Mouse (Mus musculus): ENCODE measurements around the gene Lrat. TPM values are rescaled to one million over a fixed set of nuclear protein-coding genes. Genes with fewer than 3 reads are reported as not detected.

Gene Lrat
- polyA plus RNA-seq, 1 experiment from 2014 or later, result not detected

- peaks cover 34% of the 10 kb centered on the region for H3K27me3 ChIP-seq
- ChIA-PET CTCF (no interaction called here), POLR2A (no interaction called here)
- no peak for ATAC-seq
- in situ Hi-C loops (cut with MboI; ENCODE audit: low pct_unique_long_range_greater_than_20kb), result no loop called here
- TF ChIP-seq CTCF (IDR thresholded peaks at IDR 0.05), result no peak
- DNase-seq (ENCODE audit: low read depth, low spot score), result no peak
These were observed 14.9 kb downstream of the Lrat start for GRCm38 (mm10) chr3:82888842-82889241.

- peak; percentile 73 for TF ChIP-seq CTCF (IDR thresholded peaks at IDR 0.05)
- ATAC-seq (no peak), DNase-seq (ENCODE audit: low read depth, low spot score) (no peak)
- ChIA-PET POLR2A (no interaction called here), CTCF (no interaction called here)
- H3K27me3 ChIP-seq, result peaks cover 54% of the 10 kb centered on the region
- in situ Hi-C loops (cut with MboI; ENCODE audit: low pct_unique_long_range_greater_than_20kb), result no loop called here
These were observed 26.5 kb downstream of the Lrat start for GRCm38 (mm10) chr3:82877258-82877657.

GRCm38 (mm10) chr3:82876372-82876739 lies 27.4 kb downstream of the Lrat start, which contains the start of gene Rbm46:
Gene Rbm46, minus strand, starts transcription at chr3:82876483.
- no peak for ATAC-seq
- CTCF ChIA-PET, result no interaction called here

GRCm38 (mm10) chr3:82875671-82876371 lies 28.0 kb downstream of the Lrat start:
- CTCF ChIA-PET, result no interaction called here
- DNase-seq (ENCODE audit: low read depth, low spot score) (no peak), ATAC-seq (no peak)
- POLR2A ChIA-PET, result no interaction called here
- no peak for TF ChIP-seq CTCF (IDR thresholded peaks at IDR 0.05)
- in situ Hi-C loops (cut with MboI; ENCODE audit: low pct_unique_long_range_greater_than_20kb), result no loop called here
- peaks cover 58% of the 10 kb centered on the region for H3K27me3 ChIP-seq

More at GRCm38 (mm10) chr3:82876372-82876739, 27.4 kb downstream of the Lrat start, which contains the start of gene Rbm46:
- H3K27me3 ChIP-seq, result peaks cover 60% of the 10 kb centered on the region
- POLR2A ChIA-PET, result no interaction called here
- in situ Hi-C loops (cut with MboI; ENCODE audit: low pct_unique_long_range_greater_than_20kb), result no loop called here
- TF ChIP-seq CTCF (IDR thresholded peaks at IDR 0.05), result no peak
- DNase-seq (ENCODE audit: low read depth, low spot score), result no peak

GRCm38 (mm10) chr3:82857414-82858077 lies 46.2 kb downstream of the Lrat start:
- DNase-seq (ENCODE audit: low read depth, low spot score) (no peak), ATAC-seq (no peak)
- peaks cover 39% of the 10 kb centered on the region for H3K27me3 ChIP-seq
- ChIA-PET POLR2A (no interaction called here), CTCF (interaction anchor here (1.2 to 5.4 kb wide), 8 partner anchors 9 to 496 kb away, joined by 3 to 20 read pairs (median 5); no protein-coding TSS in a partner anchor)
- TF ChIP-seq CTCF (IDR thresholded peaks at IDR 0.05), result peak; percentile 63
- in situ Hi-C loops (cut with MboI; ENCODE audit: low pct_unique_long_range_greater_than_20kb), result loop anchor here (5.0 kb wide), 1 partner anchor 490 kb away; no protein-coding TSS in a partner anchor

Other genes with a start within 250 kb of the Lrat start
- gene Rbm46, start 27.5 kb downstream of the Lrat start, polyA plus RNA-seq (2021), result not detected
- gene Fgg, start 103.8 kb upstream of the Lrat start, polyA plus RNA-seq (2021), result not detected
- not detected for gene Fga, start 122.1 kb upstream of the Lrat start, polyA plus RNA-seq (2021)
- not detected for gene Fgb, start 145.9 kb upstream of the Lrat start, polyA plus RNA-seq (2021)
- gene Plrg1, start 151.5 kb upstream of the Lrat start, polyA plus RNA-seq (2021), result 85.3 TPM
- gene Dchs2, start 224.0 kb upstream of the Lrat start, polyA plus RNA-seq (2021), result 0.12 TPM

Data from Patski (cell line).